Mouse (Mus musculus) limb, embryonic 11.5 days (tissue): ENCODE measurements at regions not wholly inside any gene's neighbourhood (a gene's known extent, or its start where the extent isn't known, plus 50 kb on each side); places are given as distances from the start of the nearest gene placed in this dataset.

Experiments used
- ATAC-seq: fragments of 200-750 bp; cut with Nextera tagmentation; 2 replicates; pipeline ENCODE4 v1.8.0; 2017; ENCODE audit warnings: low read depth; ENCODE audit not compliant: insufficient number of reproducible peaks, low FRiP score, low TSS enrichment
- DNase-seq: peaks from one replicate; pipeline ENCODE4 v3.0.0-alpha.2; 2015; ENCODE audit warnings: low spot score
- H3K27ac ChIP-seq: fragments of 300-500 bp; sonication (generic); replicated peaks from 2 replicates; pipeline ENCODE4 v1.5.1; 2014; ENCODE audit warnings: low read depth, mild to moderate bottlenecking, low read length
- H3K27me3 ChIP-seq: fragments of 300-500 bp; sonication (generic); 2 replicates; pipeline ENCODE4 v1.6.1; 2014; ENCODE audit warnings: mild to moderate bottlenecking, low read length, mixed read lengths; ENCODE audit not compliant: control insufficient read depth, insufficient read depth
- H3K36me3 ChIP-seq: fragments of 300-500 bp; sonication (generic); 2 replicates; pipeline ENCODE4 v1.6.1; 2014; ENCODE audit warnings: mild to moderate bottlenecking, low read length, moderate library complexity, mixed read lengths; ENCODE audit not compliant: control insufficient read depth, insufficient read depth
- H3K4me1 ChIP-seq: fragments of 300-500 bp; sonication (generic); 2 replicates; pipeline ENCODE4 v1.6.1; 2014; ENCODE audit warnings: low read length, mixed read lengths; ENCODE audit not compliant: control insufficient read depth, insufficient read depth
- H3K4me2 ChIP-seq: fragments of 300-500 bp; sonication (generic); 2 replicates; pipeline ENCODE4 v1.6.1; 2014; ENCODE audit warnings: low read depth, mild to moderate bottlenecking, moderate library complexity; ENCODE audit not compliant: severe bottlenecking
- H3K4me3 ChIP-seq: fragments of 300-500 bp; sonication (generic); 2 replicates; pipeline ENCODE4 v1.5.1; 2014; ENCODE audit warnings: low read depth, low read length
- H3K9ac ChIP-seq: fragments of 300-500 bp; sonication (generic); 2 replicates; pipeline ENCODE4 v1.6.1; 2014; ENCODE audit warnings: mild to moderate bottlenecking, low read length
- H3K9me3 ChIP-seq: fragments of 300-500 bp; sonication (generic); 2 replicates; pipeline ENCODE4 v1.6.1; 2016; ENCODE audit warnings: low read length; ENCODE audit not compliant: control insufficient read depth
- WGBS: fragments of 180-500 bp; shearing (Covaris S2); extraction: QIAGEN DNeasy Blood & Tissue Kit; methylation state at CpG from one replicate; pipeline ENCODE4 v1.1.7; 2014; 5-methylcytosine and 5-hydroxymethylcytosine counted together

DNA sequence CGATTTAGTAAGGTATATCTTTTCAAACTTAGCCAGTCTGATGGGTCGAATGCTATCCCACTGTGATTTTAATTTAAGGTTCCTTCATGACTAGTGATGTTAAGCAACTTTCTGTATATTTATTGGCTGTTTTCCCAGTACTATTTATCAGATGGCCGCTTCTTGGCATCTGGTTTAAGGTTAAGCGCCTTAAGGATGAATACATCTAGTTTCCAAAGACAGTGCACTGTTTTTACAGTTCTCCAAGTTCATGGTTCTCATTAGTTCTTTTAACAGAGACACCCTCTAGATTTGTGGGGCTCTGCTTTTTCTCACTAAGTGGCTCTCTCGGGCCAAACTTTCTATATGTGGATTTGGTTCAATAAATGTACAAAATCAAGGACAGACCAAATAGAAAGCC lies 159.9 kb upstream of the Pdzrn3 start:
- WGBS = 88% methylated on average over 5 of the region's 5 CpGs
- Histone ChIP-seq H3K9ac (no peak overlapping the region), H3K27ac (no peak overlapping the region), H3K4me1 (no peaks in the 10 kb centered on the region), H3K27me3 (no peaks in the 10 kb centered on the region), H3K4me2 (no peak overlapping the region), H3K9me3 (no peaks in the 10 kb centered on the region), H3K4me3 (no peak overlapping the region), H3K36me3 (no peaks in the 10 kb centered on the region)
- DNase-seq = no peak
- no peak for ATAC-seq

- no peaks in the 10 kb centered on the region for H3K9me3 ChIP-seq
- ATAC-seq (peak; percentile 35; the same call in 1 of the 2 replicates), DNase-seq (peak; percentile 54)
- no peaks in the 10 kb centered on the region for H3K36me3 ChIP-seq
- no peak overlapping the region for H3K27ac ChIP-seq
- no peak overlapping the region for H3K4me3 ChIP-seq
- no peaks in the 10 kb centered on the region for H3K27me3 ChIP-seq
- H3K9ac ChIP-seq = no peak overlapping the region
- no peak overlapping the region for H3K4me2 ChIP-seq
- H3K4me1 ChIP-seq = no peaks in the 10 kb centered on the region
- WGBS = 43% methylated on average over 9 of the region's 9 CpGs
These were observed 156.7 kb upstream of the Pdzrn3 start for GRCm38 (mm10) chr6:101534214-101535052.

GRCm38 (mm10) chr6:101532436-101532835 lies 154.7 kb upstream of the Pdzrn3 start:
- Histone ChIP-seq H3K9me3 (no peaks in the 10 kb centered on the region), H3K27ac (no peak overlapping the region), H3K36me3 (no peaks in the 10 kb centered on the region), H3K4me3 (no peak overlapping the region), H3K4me2 (no peak overlapping the region), H3K27me3 (no peaks in the 10 kb centered on the region), H3K9ac (no peak overlapping the region), H3K4me1 (no peaks in the 10 kb centered on the region)
- ATAC-seq = no peak
- no peak for DNase-seq
- WGBS = 56% methylated on average over 7 of the region's 7 CpGs

DNA sequence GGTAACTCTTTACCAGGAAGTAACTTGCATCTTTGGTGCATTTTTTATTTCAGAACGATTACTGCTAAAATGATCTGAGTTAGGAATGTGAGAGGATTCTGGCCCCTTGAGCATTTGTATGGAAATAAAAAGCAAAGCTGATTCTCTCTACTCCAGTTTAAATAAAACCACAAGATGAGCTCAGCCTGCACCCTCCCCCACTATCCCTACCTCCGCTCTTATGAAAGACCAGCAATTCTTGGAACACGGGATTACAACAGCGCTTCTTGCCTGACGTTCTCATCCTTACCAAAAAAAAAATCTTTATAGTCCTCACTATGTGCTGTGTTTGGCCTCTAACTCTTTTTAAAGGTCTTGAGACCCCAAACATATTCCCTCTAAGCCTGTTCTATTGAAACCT lies 154.2 kb upstream of the Pdzrn3 start:
- Histone ChIP-seq H3K36me3 (no peaks in the 10 kb centered on the region), H3K27me3 (no peaks in the 10 kb centered on the region), H3K9me3 (no peaks in the 10 kb centered on the region), H3K9ac (no peak overlapping the region), H3K27ac (no peak overlapping the region), H3K4me3 (no peak overlapping the region), H3K4me1 (no peaks in the 10 kb centered on the region), H3K4me2 (no peak overlapping the region)
- ATAC-seq (no peak), DNase-seq (no peak)
- 66% methylated on average over 5 of the region's 5 CpGs for WGBS

GRCm38 (mm10) chr6:101525129-101525528 lies 147.4 kb upstream of the Pdzrn3 start:
- H3K27ac ChIP-seq = no peak overlapping the region
- no peak overlapping the region for H3K4me3 ChIP-seq
- 65% methylated on average over 2 of the region's 2 CpGs for WGBS

DNA sequence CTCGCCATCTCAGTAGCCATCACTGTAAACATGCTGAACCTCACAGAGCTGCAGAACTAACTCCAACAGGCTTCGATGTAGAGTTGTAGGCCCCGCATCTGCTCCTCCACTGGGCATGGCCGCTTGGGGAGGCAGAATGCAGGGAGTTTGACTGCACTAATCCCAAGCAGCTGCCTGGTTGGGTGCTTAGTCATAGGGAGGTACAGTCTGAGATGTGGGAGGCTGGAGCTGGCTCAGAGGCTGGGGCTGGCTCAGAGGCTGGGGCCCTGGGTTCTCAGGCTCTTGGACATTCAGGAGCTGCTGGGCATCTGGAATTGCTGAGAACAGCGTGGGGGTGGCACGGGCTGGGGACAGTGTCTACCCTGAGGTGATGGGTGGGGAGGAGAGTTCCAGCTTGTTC lies 143.6 kb upstream of the Pdzrn3 start:
- DNase-seq = no peak
- Histone ChIP-seq H3K9me3 (no peaks in the 10 kb centered on the region), H3K27me3 (no peaks in the 10 kb centered on the region), H3K4me3 (no peak overlapping the region), H3K9ac (no peak overlapping the region), H3K4me2 (no peak overlapping the region), H3K27ac (no peak overlapping the region), H3K36me3 (no peaks in the 10 kb centered on the region), H3K4me1 (peaks cover 6% of the 10 kb centered on the region; the same call in 1 of the 2 replicates)
- no peak for ATAC-seq
- 88% methylated on average over 6 of the region's 6 CpGs for WGBS

More at GRCm38 (mm10) chr6:101525129-101525528, 147.4 kb upstream of the Pdzrn3 start:
- no peak for ATAC-seq
- Histone ChIP-seq H3K36me3 (no peaks in the 10 kb centered on the region), H3K27me3 (no peaks in the 10 kb centered on the region), H3K9ac (no peak overlapping the region), H3K4me2 (no peak overlapping the region), H3K9me3 (no peaks in the 10 kb centered on the region), H3K4me1 (no peaks in the 10 kb centered on the region)
- DNase-seq = no peak

- ATAC-seq (no peak), DNase-seq (no peak)
- no peak overlapping the region for H3K27ac ChIP-seq
- 89% methylated on average over 3 of the region's 3 CpGs for WGBS
- H3K9ac ChIP-seq = no peak overlapping the region
- no peak overlapping the region for H3K4me3 ChIP-seq
- no peaks in the 10 kb centered on the region for H3K9me3 ChIP-seq
- no peaks in the 10 kb centered on the region for H3K36me3 ChIP-seq
- no peak overlapping the region for H3K4me2 ChIP-seq
- H3K27me3 ChIP-seq = no peaks in the 10 kb centered on the region
- peaks cover 6% of the 10 kb centered on the region; the same call in 1 of the 2 replicates for H3K4me1 ChIP-seq
These were observed 143.1 kb upstream of the Pdzrn3 start for GRCm38 (mm10) chr6:101520755-101521154.

- ATAC-seq (0 out of 2 replicates have a peak, but pooled peaks have one; percentile 39), DNase-seq (peak; percentile 62)
- H3K36me3 ChIP-seq = no peaks in the 10 kb centered on the region
- no peak overlapping the region for H3K27ac ChIP-seq
- no peak overlapping the region for H3K9ac ChIP-seq
- 23% methylated on average over 9 of the region's 9 CpGs for WGBS
- no peaks in the 10 kb centered on the region for H3K9me3 ChIP-seq
- no peak overlapping the region for H3K4me2 ChIP-seq
- H3K27me3 ChIP-seq = no peaks in the 10 kb centered on the region
- H3K4me3 ChIP-seq = no peak overlapping the region
- H3K4me1 ChIP-seq = peaks cover 6% of the 10 kb centered on the region; the same call in 1 of the 2 replicates
These were observed 141.4 kb upstream of the Pdzrn3 start for GRCm38 (mm10) chr6:101518904-101519701.
